Mouse (Mus musculus): ENCODE results near the gene Ptgr2. TPM values are rescaled to one million over a fixed set of nuclear protein-coding genes. Genes with fewer than 3 reads are reported as not detected.
A peak's percentile ranks its signal among the peaks of the same experiment; 100 is the strongest.

Ptgr2 gene
- polyA plus RNA-seq, 1 experiment from 2014 or later = 21.1 TPM

GRCm38 (mm10) chr12:84254886-84255285 is 30.1 kb upstream of the Ptgr2 start:
- no peaks in the 10 kb centered on the region for H3K9me3 ChIP-seq (ENCODE audit: control insufficient read depth, low read length)
- H3K9ac ChIP-seq (ENCODE audit: low read depth, low read length) = no peak overlapping the region
- no peak overlapping the region for H3K4me2 ChIP-seq (replicated peaks; ENCODE audit: low read depth, low read length)
- H3K4me3 ChIP-seq (ENCODE audit: low read length) = no peak overlapping the region
- no peaks in the 10 kb centered on the region for H3K36me3 ChIP-seq (ENCODE audit: control insufficient read depth, insufficient read depth, low read length)
- no peaks in the 10 kb centered on the region for H3K27me3 ChIP-seq (ENCODE audit: control insufficient read depth, insufficient read depth, low read length)
- WGBS = 74% methylated on average over 5 of the region's 5 CpGs
- no peaks in the 10 kb centered on the region for H3K4me1 ChIP-seq (ENCODE audit: control insufficient read depth, insufficient read depth, low read length)
- ATAC-seq (ENCODE audit: low FRiP score, low TSS enrichment) = no peak
- no peak overlapping the region for H3K27ac ChIP-seq (ENCODE audit: low read depth, low read length)

GRCm38 (mm10) chr12:84260363-84260762 is 24.7 kb upstream of the Ptgr2 start:
- Histone ChIP-seq H3K27ac (ENCODE audit: low read depth, low read length) (no peak overlapping the region), H3K4me3 (ENCODE audit: low read length) (no peak overlapping the region), H3K9me3 (ENCODE audit: control insufficient read depth, low read length) (no peaks in the 10 kb centered on the region; the same call in 1 of the 2 replicates), H3K9ac (ENCODE audit: low read depth, low read length) (no peak overlapping the region), H3K36me3 (ENCODE audit: control insufficient read depth, insufficient read depth, low read length) (no peaks in the 10 kb centered on the region), H3K4me1 (ENCODE audit: control insufficient read depth, insufficient read depth, low read length) (no peaks in the 10 kb centered on the region), H3K4me2 (replicated peaks; ENCODE audit: low read depth, low read length) (no peak overlapping the region), H3K27me3 (ENCODE audit: control insufficient read depth, insufficient read depth, low read length) (no peaks in the 10 kb centered on the region)
- ATAC-seq (ENCODE audit: low FRiP score, low TSS enrichment) = no peak
- 47% methylated on average over 7 of the region's 7 CpGs for WGBS

- H3K9me3 ChIP-seq (ENCODE audit: control insufficient read depth, low read length) = no peaks in the 10 kb centered on the region; the same call in 1 of the 2 replicates
- ATAC-seq (ENCODE audit: low FRiP score, low TSS enrichment) = no peak
- 66% methylated on average over 2 of the region's 2 CpGs for WGBS
- no peak overlapping the region for H3K27ac ChIP-seq (ENCODE audit: low read depth, low read length)
- no peak overlapping the region for H3K4me3 ChIP-seq (ENCODE audit: low read length)
- H3K27me3 ChIP-seq (ENCODE audit: control insufficient read depth, insufficient read depth, low read length) = no peaks in the 10 kb centered on the region
- H3K36me3 ChIP-seq (ENCODE audit: control insufficient read depth, insufficient read depth, low read length) = no peaks in the 10 kb centered on the region
- no peak overlapping the region for H3K4me2 ChIP-seq (replicated peaks; ENCODE audit: low read depth, low read length)
- H3K4me1 ChIP-seq (ENCODE audit: control insufficient read depth, insufficient read depth, low read length) = no peaks in the 10 kb centered on the region
- H3K9ac ChIP-seq (ENCODE audit: low read depth, low read length) = 0 out of 2 replicates have a peak overlapping the region, but pooled peaks have one; percentile 4
These were observed 17.8 kb upstream of the Ptgr2 start for GRCm38 (mm10) chr12:84267264-84267663.

- no peaks in the 10 kb centered on the region for H3K4me1 ChIP-seq (ENCODE audit: control insufficient read depth, insufficient read depth, low read length)
- no peaks in the 10 kb centered on the region for H3K9me3 ChIP-seq (ENCODE audit: control insufficient read depth, low read length)
- no peak overlapping the region for H3K4me2 ChIP-seq (replicated peaks; ENCODE audit: low read depth, low read length)
- no peaks in the 10 kb centered on the region for H3K36me3 ChIP-seq (ENCODE audit: control insufficient read depth, insufficient read depth, low read length)
- H3K9ac ChIP-seq (ENCODE audit: low read depth, low read length) = no peak overlapping the region
- no peak overlapping the region for H3K4me3 ChIP-seq (ENCODE audit: low read length)
- ATAC-seq (ENCODE audit: low FRiP score, low TSS enrichment) = no peak
- WGBS = 76% methylated on average over 5 of the region's 5 CpGs
- no peaks in the 10 kb centered on the region for H3K27me3 ChIP-seq (ENCODE audit: control insufficient read depth, insufficient read depth, low read length)
- no peak overlapping the region for H3K27ac ChIP-seq (ENCODE audit: low read depth, low read length)
These were observed 11.7 kb upstream of the Ptgr2 start for GRCm38 (mm10) chr12:84273366-84273765.

GRCm38 (mm10) chr12:84275288-84275687 is 9.7 kb upstream of the Ptgr2 start:
- 93% methylated on average over 9 of the region's 9 CpGs for WGBS

GRCm38 (mm10) chr12:84276288-84276687 is 8.7 kb upstream of the Ptgr2 start:
- H3K4me3 ChIP-seq (ENCODE audit: low read length) = no peak overlapping the region
- 86% methylated on average over 2 of the region's 2 CpGs for WGBS
- no peak overlapping the region for H3K27ac ChIP-seq (ENCODE audit: low read depth, low read length)
- no peaks in the 10 kb centered on the region for H3K27me3 ChIP-seq (ENCODE audit: control insufficient read depth, insufficient read depth, low read length)
- H3K36me3 ChIP-seq (ENCODE audit: control insufficient read depth, insufficient read depth, low read length) = no peaks in the 10 kb centered on the region
- ATAC-seq (ENCODE audit: low FRiP score, low TSS enrichment) = no peak
- no peak overlapping the region for H3K4me2 ChIP-seq (replicated peaks; ENCODE audit: low read depth, low read length)
- H3K9me3 ChIP-seq (ENCODE audit: control insufficient read depth, low read length) = no peaks in the 10 kb centered on the region
- no peaks in the 10 kb centered on the region for H3K4me1 ChIP-seq (ENCODE audit: control insufficient read depth, insufficient read depth, low read length)
- H3K9ac ChIP-seq (ENCODE audit: low read depth, low read length) = no peak overlapping the region

More at GRCm38 (mm10) chr12:84275288-84275687, 9.7 kb upstream of the Ptgr2 start:
- ATAC-seq (ENCODE audit: low FRiP score, low TSS enrichment) = no peak
- Histone ChIP-seq H3K9ac (ENCODE audit: low read depth, low read length) (no peak overlapping the region), H3K27ac (ENCODE audit: low read depth, low read length) (no peak overlapping the region), H3K4me1 (ENCODE audit: control insufficient read depth, insufficient read depth, low read length) (no peaks in the 10 kb centered on the region), H3K4me3 (ENCODE audit: low read length) (no peak overlapping the region), H3K27me3 (ENCODE audit: control insufficient read depth, insufficient read depth, low read length) (no peaks in the 10 kb centered on the region), H3K36me3 (ENCODE audit: control insufficient read depth, insufficient read depth, low read length) (no peaks in the 10 kb centered on the region), H3K9me3 (ENCODE audit: control insufficient read depth, low read length) (no peaks in the 10 kb centered on the region), H3K4me2 (replicated peaks; ENCODE audit: low read depth, low read length) (no peak overlapping the region)

GRCm38 (mm10) chr12:84276799-84277198 is 8.2 kb upstream of the Ptgr2 start:
- H3K4me1 ChIP-seq (ENCODE audit: control insufficient read depth, insufficient read depth, low read length) = no peaks in the 10 kb centered on the region
- no peak for ATAC-seq (ENCODE audit: low FRiP score, low TSS enrichment)
- no peak overlapping the region for H3K4me3 ChIP-seq (ENCODE audit: low read length)
- no peak overlapping the region for H3K4me2 ChIP-seq (replicated peaks; ENCODE audit: low read depth, low read length)
- no peaks in the 10 kb centered on the region for H3K27me3 ChIP-seq (ENCODE audit: control insufficient read depth, insufficient read depth, low read length)
- no peak overlapping the region for H3K9ac ChIP-seq (ENCODE audit: low read depth, low read length)
- H3K27ac ChIP-seq (ENCODE audit: low read depth, low read length) = no peak overlapping the region
- 80% methylated on average over 4 of the region's 4 CpGs for WGBS
- H3K36me3 ChIP-seq (ENCODE audit: control insufficient read depth, insufficient read depth, low read length) = no peaks in the 10 kb centered on the region
- H3K9me3 ChIP-seq (ENCODE audit: control insufficient read depth, low read length) = no peaks in the 10 kb centered on the region

- WGBS = 65% methylated on average over 3 of the region's 3 CpGs
- H3K4me2 ChIP-seq (replicated peaks; ENCODE audit: low read depth, low read length) = no peak overlapping the region
- H3K9ac ChIP-seq (ENCODE audit: low read depth, low read length) = no peak overlapping the region
- H3K36me3 ChIP-seq (ENCODE audit: control insufficient read depth, insufficient read depth, low read length) = no peaks in the 10 kb centered on the region
- H3K27me3 ChIP-seq (ENCODE audit: control insufficient read depth, insufficient read depth, low read length) = no peaks in the 10 kb centered on the region
- ATAC-seq (ENCODE audit: low FRiP score, low TSS enrichment) = no peak
- H3K27ac ChIP-seq (ENCODE audit: low read depth, low read length) = no peak overlapping the region
- no peak overlapping the region for H3K4me3 ChIP-seq (ENCODE audit: low read length)
- H3K4me1 ChIP-seq (ENCODE audit: control insufficient read depth, insufficient read depth, low read length) = no peaks in the 10 kb centered on the region
- no peaks in the 10 kb centered on the region for H3K9me3 ChIP-seq (ENCODE audit: control insufficient read depth, low read length)
These were observed 7.2 kb upstream of the Ptgr2 start for GRCm38 (mm10) chr12:84277832-84278231.

- Histone ChIP-seq H3K27me3 (ENCODE audit: control insufficient read depth, insufficient read depth, low read length) (no peaks in the 10 kb centered on the region), H3K4me1 (ENCODE audit: control insufficient read depth, insufficient read depth, low read length) (no peaks in the 10 kb centered on the region), H3K4me3 (ENCODE audit: low read length) (no peak overlapping the region), H3K27ac (ENCODE audit: low read depth, low read length) (no peak overlapping the region), H3K4me2 (replicated peaks; ENCODE audit: low read depth, low read length) (no peak overlapping the region), H3K36me3 (ENCODE audit: control insufficient read depth, insufficient read depth, low read length) (no peaks in the 10 kb centered on the region), H3K9ac (ENCODE audit: low read depth, low read length) (no peak overlapping the region), H3K9me3 (ENCODE audit: control insufficient read depth, low read length) (no peaks in the 10 kb centered on the region)
- 88% methylated on average over 7 of the region's 7 CpGs for WGBS
- ATAC-seq (ENCODE audit: low FRiP score, low TSS enrichment) = no peak
These were observed 6.1 kb upstream of the Ptgr2 start for GRCm38 (mm10) chr12:84278901-84279300.
